Mouse (Mus musculus) brain, adult 2 months (tissue): ENCODE measurements around the gene Mief2.

Source experiments
- DNase-seq: peaks from one replicate; pipeline ENCODE4 v3.0.0; 2011; ENCODE audit warnings: low read depth, low spot score

Mief2 gene

GRCm38 (mm10) chr11:60719263-60719662 is 8.9 kb upstream of the Mief2 start:
- DNase-seq = no peak

- peak; percentile 82 for DNase-seq
Measured at GRCm38 (mm10) chr11:60726601-60727391, 1.4 kb upstream of the Mief2 start, which contains the start of gene Flii. Flii (minus strand) TSS chr11:60727263.

GRCm38 (mm10) chr11:60727392-60728140 is 632 bp upstream of the Mief2 start:
- DNase-seq = no peak

GRCm38 (mm10) chr11:60729217-60729641 is 1.0 kb downstream of the Mief2 start:
- no peak for DNase-seq

- no peak for DNase-seq
Measured at GRCm38 (mm10) chr11:60730169-60730568, 2.0 kb downstream of the Mief2 start.

GRCm38 (mm10) chr11:60731251-60731650 is 3.1 kb downstream of the Mief2 start:
- DNase-seq = no peak

GRCm38 (mm10) chr11:60734206-60734605 is 6.0 kb downstream of the Mief2 start:
- no peak for DNase-seq

- DNase-seq = no peak
Measured at GRCm38 (mm10) chr11:60735191-60735590, 7.0 kb downstream of the Mief2 start.

GRCm38 (mm10) chr11:60736491-60736890 is 8.3 kb downstream of the Mief2 start:
- DNase-seq = no peak

- no peak for DNase-seq
Measured at GRCm38 (mm10) chr11:60737450-60737849, 9.3 kb downstream of the Mief2 start.

GRCm38 (mm10) chr11:60740321-60740720 is 12.1 kb downstream of the Mief2 start:
- no peak for DNase-seq

- peak; percentile 31 for DNase-seq
Measured at GRCm38 (mm10) chr11:60755570-60755969, 27.4 kb downstream of the Mief2 start.

- DNase-seq = peak; percentile 52
Measured at GRCm38 (mm10) chr11:60761681-60762080, 33.5 kb downstream of the Mief2 start.

- DNase-seq = peak; percentile 35
Measured at GRCm38 (mm10) chr11:60766969-60767368, 38.8 kb downstream of the Mief2 start.

- DNase-seq = peak; percentile 17
Measured at GRCm38 (mm10) chr11:60769322-60769721, 41.1 kb downstream of the Mief2 start.

- no peak for DNase-seq
Measured at GRCm38 (mm10) chr11:60770776-60771175, 42.6 kb downstream of the Mief2 start.

GRCm38 (mm10) chr11:60772161-60772560 is 44.0 kb downstream of the Mief2 start:
- no peak for DNase-seq

- DNase-seq = no peak
Measured at GRCm38 (mm10) chr11:60774158-60774689, 46.0 kb downstream of the Mief2 start.

GRCm38 (mm10) chr11:60774841-60775240 is 46.6 kb downstream of the Mief2 start:
- no peak for DNase-seq

GRCm38 (mm10) chr11:60775578-60775977 is 47.4 kb downstream of the Mief2 start:
- DNase-seq = no peak

GRCm38 (mm10) chr11:60776107-60776828 is 48.1 kb downstream of the Mief2 start:
- DNase-seq = no peak
